Mouse (Mus musculus): Measurements from ENCODE around the gene Eif3j1. TPM values are rescaled to one million over a fixed set of nuclear protein-coding genes. Genes with fewer than 3 reads are reported as not detected.

Eif3j1 gene
- total RNA-seq (2023): 10 to 100 TPM; 40.7 to 49.5 TPM

DNA sequence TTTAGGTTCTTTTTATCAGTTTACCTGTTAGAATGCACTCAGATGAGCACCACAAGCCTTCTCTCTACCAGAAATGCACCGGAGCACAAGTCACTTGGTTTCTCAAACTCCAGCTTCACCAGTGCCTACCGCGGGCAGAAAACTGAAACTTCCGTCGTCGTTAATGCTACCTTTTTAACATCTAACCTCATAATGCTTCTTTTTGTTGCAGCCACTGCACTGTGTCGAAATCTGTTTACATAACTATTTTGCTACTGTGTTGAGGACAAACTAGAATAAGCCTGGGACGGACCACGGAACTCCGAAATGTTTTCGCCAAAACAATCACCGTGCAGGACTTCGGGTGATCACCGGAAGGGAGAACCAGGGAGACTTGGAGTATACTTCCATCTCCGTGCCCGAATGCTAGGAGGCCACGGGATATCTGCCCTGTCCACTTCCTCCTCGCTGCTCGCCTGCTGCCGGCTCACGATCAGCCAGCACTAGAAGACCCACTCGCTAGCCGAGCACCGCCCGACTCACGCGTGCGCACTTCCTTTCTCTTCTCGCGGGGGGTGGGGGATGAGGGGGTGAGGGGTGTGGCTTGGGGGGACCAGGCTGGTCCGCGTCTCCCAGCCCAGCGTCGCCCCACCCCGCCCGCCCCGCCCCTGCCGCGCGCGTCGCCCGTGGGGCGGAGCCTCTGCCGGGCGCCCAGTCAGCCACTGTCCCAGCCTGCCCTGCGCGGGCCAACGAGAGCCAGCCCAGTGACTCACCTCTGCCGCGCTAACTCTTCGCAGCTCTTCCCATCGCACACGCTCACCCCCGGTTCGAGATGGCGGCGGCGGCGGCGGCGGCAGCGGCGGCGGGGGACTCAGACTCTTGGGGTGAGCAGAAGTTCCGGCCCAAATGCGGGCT, at the start of gene Eif3j1:
Eif3j1 (plus strand) TSS at position 685 of the 894 bp plus-strand sequence.

Other genes starting within 250 kb of the Eif3j1 start
- gene Frmd5, start 221.5 kb upstream of the Eif3j1 start, total RNA-seq (2023): not detected
- gene Casc4, start 161.6 kb upstream of the Eif3j1 start, total RNA-seq (2023): 10 to 100 TPM in 1 of 2 experiments, 1 to 10 TPM in 1; 9.5 to 15.3 TPM
- gene Ctdspl2, start 72.5 kb upstream of the Eif3j1 start, total RNA-seq (2023): 10 to 100 TPM; 40.6 to 52.3 TPM
- not detected for gene Mageb3, start 72.5 kb upstream of the Eif3j1 start, total RNA-seq (2023)
- 10 to 100 TPM; 25.8 to 28.9 TPM for gene Spg11, start 89.8 kb downstream of the Eif3j1 start, total RNA-seq (2023)
- gene B2m, start 119.1 kb downstream of the Eif3j1 start, total RNA-seq (2023): 1,000 to 10,000 TPM; 2,534 to 2,720 TPM
- gene Trim69, start 132.2 kb downstream of the Eif3j1 start, total RNA-seq (2023): 1 to 10 TPM; 1.3 to 1.7 TPM
- not detected for gene Patl2, start 157.6 kb downstream of the Eif3j1 start, total RNA-seq (2023)
- gene Terb2, start 157.7 kb downstream of the Eif3j1 start, total RNA-seq (2023): not detected
- 1 to 10 TPM; 3.3 to 4.0 TPM for gene Sord, start 206.2 kb downstream of the Eif3j1 start, total RNA-seq (2023)